Mouse (Mus musculus) MEL (cell line): ENCODE measurements at regions not wholly inside any gene's neighbourhood (a gene's known extent, or its start where the extent isn't known, plus 50 kb on each side); places are given as distances from the start of the nearest gene placed in this dataset.

Experiments used
- DNase-seq: peaks from one replicate; pipeline ENCODE4 v3.0.0; 2011; ENCODE audit warnings: low read depth, low spot score
- H3K27ac ChIP-seq: 2 replicates; pipeline ENCODE4 v1.5.1; 2012; ENCODE audit warnings: low read depth, mild to moderate bottlenecking, control low read depth, low read length, moderate library complexity; ENCODE audit not compliant: control insufficient read depth
- H3K27me3 ChIP-seq, 2 experiments: fragments of 150-350 bp in 1 of 2; sonication (generic) in 1 of 2; 2 replicates each; pipeline ENCODE4 v1.6.1; 2012; ENCODE audit warnings: low read length in 2 of 2, mild to moderate bottlenecking in 2 of 2, improper control_type of control experiment in 1 of 2, moderate library complexity in 1 of 2; ENCODE audit not compliant: insufficient read depth in 2 of 2, control insufficient read depth in 1 of 2
- H3K36me3 ChIP-seq, 2 experiments: 2 replicates each; pipeline ENCODE4 v1.6.1; 2012 to 2014; ENCODE audit warnings: low read length in 2 of 2, improper control_type of control experiment in 1 of 2, inconsistent platforms in 1 of 2, mild to moderate bottlenecking in 1 of 2; ENCODE audit not compliant: insufficient read depth in 2 of 2, control insufficient read depth in 1 of 2
- H3K4me1 ChIP-seq, 2 experiments: fragments of 150-350 bp in 1 of 2; sonication (generic) in 1 of 2; 2 replicates each; pipeline ENCODE4 v1.6.1; 2012; ENCODE audit warnings: low read length in 2 of 2, improper control_type of control experiment in 1 of 2, mild to moderate bottlenecking in 1 of 2; ENCODE audit not compliant: insufficient read depth in 2 of 2, control insufficient read depth in 1 of 2
- H3K4me3 ChIP-seq, 2 experiments: fragments of 150-350 bp in 1 of 2; sonication (generic) in 1 of 2; 2 replicates each; pipeline ENCODE4 v1.5.1; 2012; ENCODE audit warnings: low read depth in 2 of 2, low read length in 2 of 2, mild to moderate bottlenecking in 2 of 2, moderate library complexity in 2 of 2, control low read depth in 1 of 2, improper control_type of control experiment in 1 of 2; ENCODE audit not compliant: control insufficient read depth in 1 of 2, insufficient read depth in 1 of 2
- H3K79me2 ChIP-seq: 2 replicates; pipeline ENCODE4 v1.6.1; 2012; ENCODE audit warnings: mild to moderate bottlenecking, low read length, moderate library complexity; ENCODE audit not compliant: control insufficient read depth, poor library complexity, insufficient read depth
- H3K9ac ChIP-seq: 2 replicates; pipeline ENCODE4 v1.6.1; 2012; ENCODE audit warnings: low read depth, mild to moderate bottlenecking, control low read depth, low read length, moderate library complexity; ENCODE audit not compliant: control insufficient read depth, poor library complexity, severe bottlenecking
- H3K9me3 ChIP-seq: fragments of 150-350 bp; sonication (generic); replicated peaks from 2 replicates; pipeline ENCODE4 v1.6.1; 2012; ENCODE audit warnings: mild to moderate bottlenecking, low read length, improper control_type of control experiment, moderate library complexity; ENCODE audit not compliant: insufficient read depth
- BHLHE40 ChIP-seq: IDR thresholded peaks from 2 replicates; pipeline ENCODE4 v1.6.1; 2012; ENCODE audit warnings: low read depth, mild to moderate bottlenecking, inconsistent platforms, low read length, improper control_type of control experiment, borderline replicate concordance
- CTCF ChIP-seq, 3 experiments: IDR thresholded peaks in 2 of 3; conservative IDR thresholded peaks in 1 of 3; 2 replicates each; pipeline ENCODE4 v1.5.1; 2011 to 2012; ENCODE audit warnings: low read length in 3 of 3, low read depth in 2 of 3, mild to moderate bottlenecking in 2 of 3, improper control_type of control experiment in 1 of 3, inconsistent platforms in 1 of 3, mixed read lengths in 1 of 3, moderate library complexity in 1 of 3; ENCODE audit not compliant: control insufficient read depth in 1 of 3, insufficient read depth in 1 of 3, poor library complexity in 1 of 3, severe bottlenecking in 1 of 3
- E2F4 ChIP-seq: IDR thresholded peaks from 2 replicates; pipeline ENCODE4 v1.6.1; 2011; ENCODE audit warnings: low read depth, low read length, improper control_type of control experiment, borderline replicate concordance
- EP300 ChIP-seq, 2 experiments: IDR thresholded peaks; 2 replicates each; pipeline ENCODE4 v1.6.1; 2011; ENCODE audit warnings: improper control_type of control experiment in 2 of 2, low read length in 2 of 2, low read depth in 1 of 2, mild to moderate bottlenecking in 1 of 2
- ETS1 ChIP-seq: IDR thresholded peaks from 2 replicates; pipeline ENCODE4 v1.6.1; 2012; ENCODE audit warnings: low read depth, mild to moderate bottlenecking, inconsistent platforms, low read length, improper control_type of control experiment, moderate library complexity
- GABPA ChIP-seq: IDR thresholded peaks from 2 replicates; pipeline ENCODE4 v1.6.1; 2012; ENCODE audit warnings: low read depth, mild to moderate bottlenecking, inconsistent platforms, low read length, improper control_type of control experiment, moderate library complexity
- HCFC1 ChIP-seq: IDR thresholded peaks from 2 replicates; pipeline ENCODE4 v1.6.1; 2012; ENCODE audit warnings: low read depth, mild to moderate bottlenecking, inconsistent platforms, low read length, improper control_type of control experiment, moderate library complexity
- MAFK ChIP-seq: IDR thresholded peaks from 2 replicates; pipeline ENCODE4 v1.6.1; 2011; ENCODE audit warnings: low read depth, mild to moderate bottlenecking, low read length, improper control_type of control experiment, borderline replicate concordance
- MAX ChIP-seq: IDR thresholded peaks from 2 replicates; pipeline ENCODE4 v1.6.1; 2011; ENCODE audit warnings: low read length, improper control_type of control experiment
- MEF2A ChIP-seq: IDR thresholded peaks from 2 replicates; pipeline ENCODE4 v1.6.1; 2014; ENCODE audit warnings: low read depth, mild to moderate bottlenecking, inconsistent platforms, low read length, improper control_type of control experiment; ENCODE audit not compliant: poor library complexity, insufficient replicate concordance, severe bottlenecking; ENCODE audit errors: extremely low read depth
- MYB ChIP-seq: IDR thresholded peaks from 2 replicates; pipeline ENCODE4 v1.6.1; 2011; ENCODE audit warnings: mild to moderate bottlenecking, low read depth, low read length, improper control_type of control experiment
- MYC ChIP-seq: IDR thresholded peaks from 2 replicates; pipeline ENCODE4 v1.6.1; 2011; ENCODE audit warnings: low read depth, mild to moderate bottlenecking, low read length, improper control_type of control experiment, moderate library complexity
- POLR2A ChIP-seq, 2 experiments: IDR thresholded peaks; 2 replicates each; pipeline ENCODE4 v1.6.1; 2011 to 2012; ENCODE audit warnings: low read length in 2 of 2, mild to moderate bottlenecking in 2 of 2, control low read depth in 1 of 2, improper control_type of control experiment in 1 of 2, low read depth in 1 of 2, moderate library complexity in 1 of 2; ENCODE audit not compliant: control insufficient read depth in 1 of 2, insufficient read depth in 1 of 2, poor library complexity in 1 of 2
- POLR2AphosphoS2 ChIP-seq: IDR thresholded peaks from 2 replicates; pipeline ENCODE4 v1.6.1; 2011; ENCODE audit warnings: low read length, improper control_type of control experiment
- RAD21 ChIP-seq: IDR thresholded peaks from 2 replicates; pipeline ENCODE4 v1.6.1; 2011; ENCODE audit warnings: mild to moderate bottlenecking, low read depth, low read length, improper control_type of control experiment
- SMC3 ChIP-seq: IDR thresholded peaks from 2 replicates; pipeline ENCODE4 v1.6.1; 2011; ENCODE audit warnings: low read depth, low read length, improper control_type of control experiment
- TAL1 ChIP-seq: IDR thresholded peaks from 2 replicates; pipeline ENCODE4 v1.6.1; 2012; ENCODE audit warnings: mild to moderate bottlenecking, inconsistent platforms, low read length, moderate library complexity, mixed read lengths
- TBP ChIP-seq: IDR thresholded peaks from 2 replicates; pipeline ENCODE4 v1.8.0; 2011; ENCODE audit warnings: low read depth, low read length, improper control_type of control experiment
- ZKSCAN1 ChIP-seq: IDR thresholded peaks from 2 replicates; pipeline ENCODE4 v1.6.1; 2012; ENCODE audit warnings: low read depth, mild to moderate bottlenecking, inconsistent platforms, low read length, improper control_type of control experiment, moderate library complexity
- ZMIZ1 ChIP-seq: IDR thresholded peaks from 2 replicates; pipeline ENCODE4 v1.6.1; 2012; ENCODE audit warnings: low read depth, mild to moderate bottlenecking, inconsistent platforms, low read length, improper control_type of control experiment, moderate library complexity
- ZNF384 ChIP-seq: IDR thresholded peaks from 2 replicates; pipeline ENCODE4 v1.6.1; 2012; ENCODE audit warnings: low read depth, mild to moderate bottlenecking, inconsistent platforms, low read length, improper control_type of control experiment

- H3K27me3 ChIP-seq: no peaks in the 10 kb centered on the region
- no peak overlapping the region for H3K9ac ChIP-seq
- DNase-seq: no peak
- no peak overlapping the region for H3K4me3 ChIP-seq
- H3K9me3 ChIP-seq: no peaks in the 10 kb centered on the region
- H3K79me2 ChIP-seq: no peaks in the 10 kb centered on the region
- H3K27ac ChIP-seq: no peak overlapping the region
- TF ChIP-seq TAL1 (no peak), BHLHE40 (no peak), ZNF384 (no peak), EP300 (IDR thresholded peaks at IDR 0.05; ENCODE audit: low read depth in 1 of 2, low read length in 2 of 2) (no peak), MEF2A (no peak), TBP (no peak), ZMIZ1 (no peak)
- no peaks in the 10 kb centered on the region for H3K36me3 ChIP-seq
- no peaks in the 10 kb centered on the region for H3K4me1 ChIP-seq
Observed at GRCm38 (mm10) chr2:179148194-179148593, 294.0 kb upstream of the Cdh4 start.

GRCm38 (mm10) chr2:179148667-179149066, 293.6 kb upstream of the Cdh4 start:
- Histone ChIP-seq H3K9me3 (no peaks in the 10 kb centered on the region), H3K36me3 (no peaks in the 10 kb centered on the region), H3K27ac (no peak overlapping the region), H3K79me2 (no peaks in the 10 kb centered on the region), H3K9ac (no peak overlapping the region), H3K4me3 (no peak overlapping the region), H3K27me3 (no peaks in the 10 kb centered on the region), H3K4me1 (no peaks in the 10 kb centered on the region)
- no peak for DNase-seq
- no peak for TF ChIP-seq TBP
- TF ChIP-seq MAFK: no peak
- no peak for TF ChIP-seq BHLHE40
- no peak for TF ChIP-seq SMC3
- TF ChIP-seq MYC: no peak
- TF ChIP-seq POLR2A (IDR thresholded peaks at IDR 0.05; ENCODE audit: control insufficient read depth in 1 of 2, insufficient read depth in 1 of 2, low read depth in 1 of 2, low read length in 2 of 2, poor library complexity in 1 of 2): no peak
- no peak for TF ChIP-seq E2F4
- no peak for TF ChIP-seq CTCF (IDR thresholded peaks at IDR 0.05 in 2 of 3, conservative IDR thresholded peaks at IDR 0.05 in 1 of 3; ENCODE audit: control insufficient read depth in 1 of 3, insufficient read depth in 1 of 3, low read depth in 2 of 3, low read length in 3 of 3, poor library complexity in 1 of 3, severe bottlenecking in 1 of 3)
- TF ChIP-seq MYB: no peak
- TF ChIP-seq HCFC1: no peak

DNA sequence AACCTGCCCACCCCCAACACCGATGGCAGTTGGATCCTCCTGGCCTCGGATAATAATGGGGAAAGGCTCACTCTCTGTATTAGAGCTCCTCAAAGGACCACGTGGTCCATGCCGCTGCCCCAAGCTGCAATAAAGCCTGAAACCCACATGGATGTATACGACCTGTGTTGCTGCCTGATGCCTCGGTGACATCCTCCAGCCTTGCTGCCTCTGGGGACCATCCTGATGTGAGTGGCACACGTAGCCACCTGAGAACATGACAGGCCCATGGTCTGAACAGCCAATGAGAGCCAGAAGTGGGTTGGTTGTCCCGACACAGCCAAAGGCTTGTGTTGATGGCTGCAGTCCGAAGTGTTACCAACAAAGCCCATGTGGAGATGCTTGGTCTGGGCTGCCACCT, 283.4 kb upstream of the Cdh4 start:
- H3K4me3 ChIP-seq: no peak overlapping the region
- DNase-seq: no peak
- H3K27ac ChIP-seq: no peak overlapping the region
- TF ChIP-seq GABPA (no peak), EP300 (IDR thresholded peaks at IDR 0.05; ENCODE audit: low read depth in 1 of 2, low read length in 2 of 2) (no peak), POLR2AphosphoS2 (no peak), ETS1 (no peak), SMC3 (no peak), RAD21 (no peak), MAX (no peak), ZKSCAN1 (no peak)
- H3K36me3 ChIP-seq: no peaks in the 10 kb centered on the region
- no peaks in the 10 kb centered on the region for H3K79me2 ChIP-seq
- no peaks in the 10 kb centered on the region for H3K4me1 ChIP-seq
- H3K9me3 ChIP-seq: no peaks in the 10 kb centered on the region
- no peaks in the 10 kb centered on the region for H3K27me3 ChIP-seq
- no peak overlapping the region for H3K9ac ChIP-seq
